Mouse (Mus musculus) cortical plate, adult 2 months (tissue): ENCODE results near the gene Mtf2.

ENCODE experiments used
- CTCF ChIP-seq: fragments of 200-500 bp; IDR thresholded peaks from 2 replicates; pipeline ENCODE4 v1.5.1; 2011; ENCODE audit warnings: mild to moderate bottlenecking, control low read depth, low read length; ENCODE audit not compliant: insufficient read depth; ENCODE audit errors: extremely low read depth
- POLR2A ChIP-seq: fragments of 200-500 bp; IDR thresholded peaks from 2 replicates; pipeline ENCODE4 v1.6.1; 2011; ENCODE audit warnings: mild to moderate bottlenecking, low read length, control low read depth; ENCODE audit not compliant: insufficient read depth; ENCODE audit errors: extremely low read depth

DNA sequence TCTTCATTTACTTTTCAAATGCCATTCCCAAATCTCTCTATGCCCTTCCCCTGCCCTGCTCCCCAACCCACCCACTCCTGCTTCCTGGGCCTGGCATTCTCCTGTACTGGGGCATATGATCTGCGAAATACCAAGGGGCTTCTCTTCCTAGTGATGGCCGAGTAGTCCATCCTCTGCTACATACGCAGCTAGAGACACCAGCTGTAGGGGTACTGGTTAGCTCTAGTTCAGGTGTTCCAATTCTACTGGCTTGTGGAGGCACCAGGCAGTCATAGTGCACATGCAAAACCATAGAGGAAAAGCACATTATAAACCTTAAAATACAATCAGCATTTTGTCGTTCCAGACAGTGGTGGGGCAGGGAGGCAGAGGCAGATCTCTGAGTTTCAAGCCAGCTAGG, 52.2 kb downstream of the Mtf2 start:
- TF ChIP-seq CTCF, result no peak
- TF ChIP-seq POLR2A, result no peak
